Mouse (Mus musculus): Measurements from ENCODE around the gene Nt5c2.

GRCm38 (mm10) chr19:46863236-46863927, 151.6 kb downstream of the Nt5c2 start:
- TF ChIP-seq CTCF (IDR thresholded peaks at IDR 0.05; ENCODE audit: low read depth, low read length): no peak
- no peak; the same call in 1 of the 2 replicates for TF ChIP-seq TAL1 (conservative IDR thresholded peaks at IDR 0.05; ENCODE audit: low read depth, low read length)
- TF ChIP-seq GATA2 (IDR thresholded peaks at IDR 0.05; ENCODE audit: borderline replicate concordance, low read depth, low read length): no peak
- TF ChIP-seq POLR2AphosphoS5 (IDR thresholded peaks at IDR 0.05; ENCODE audit: insufficient replicate concordance, low read depth, low read length): no peak
- no peak for TF ChIP-seq GATA1 (IDR thresholded peaks at IDR 0.05; ENCODE audit: borderline replicate concordance, low read length)
